Mouse (Mus musculus) bone marrow, adult 2 months (tissue): ENCODE data around the gene Gadd45gip1.
"Not testable (repeated sequence)": the region's sequence is repeated elsewhere in the genome, so short reads cannot be mapped to it uniquely, and the experiment has no call there.

Source experiments
- CTCF ChIP-seq: fragments of 200-500 bp; IDR thresholded peaks from 2 replicates; pipeline ENCODE4 v1.5.1; 2011; ENCODE audit warnings: low read length, control low read depth; ENCODE audit not compliant: control insufficient read depth, insufficient read depth
- POLR2A ChIP-seq: fragments of 200-500 bp; IDR thresholded peaks from 2 replicates; pipeline ENCODE4 v1.6.1; 2011; ENCODE audit warnings: low read depth, mild to moderate bottlenecking, control low read depth, low read length, borderline replicate concordance; ENCODE audit not compliant: control insufficient read depth

GRCm38 (mm10) chr8:84826518-84826917 is 4.8 kb upstream of the Gadd45gip1 start:
- not testable (repeated sequence) for TF ChIP-seq CTCF, POLR2A
